16 mouse cellular contexts compared by ENCODE assay signal in the genomic region with DNA sequence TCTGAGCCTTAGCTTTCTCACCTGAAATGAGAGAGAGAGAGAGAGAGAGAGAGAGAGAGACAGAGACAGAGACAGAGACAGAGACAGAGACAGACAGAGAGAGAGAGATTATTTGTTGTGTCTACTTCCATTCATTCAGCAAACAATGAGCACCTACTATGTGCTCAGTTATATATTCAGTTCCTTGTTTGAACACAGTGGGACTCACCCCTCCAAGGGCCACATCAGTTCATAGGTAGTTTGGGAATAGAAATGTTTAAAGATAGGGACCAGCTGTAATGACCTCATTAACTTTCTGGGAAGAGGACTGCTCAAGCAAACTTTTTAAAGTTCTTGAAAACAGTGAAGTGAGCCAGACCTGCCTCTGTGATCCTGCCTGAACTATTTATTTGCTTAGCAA.
DNase-seq lines count a peak whose midpoint lies in the region; ATAC-seq and TF ChIP-seq lines count a peak whose summit lies in the region.
"Had no signal": no experiment of that assay in that cellular context is flagged by ENCODE, and none has a peak within 500 bp of the region (broad histone marks: within the 10 kb centered on the region; RNA-seq: fewer than 3 reads in every experiment).

No protein-coding gene starts in this region.

- no peak overlapping the region for H3K4me3 ChIP-seq in heart, embryonic 10.5 days
- no peak overlapping the region for H3K4me3 ChIP-seq in neural tube, embryonic 11.5 days (ENCODE audit: low read depth, low read length)
- no peak overlapping the region for H3K4me3 ChIP-seq in limb, embryonic 14.5 days (replicated peaks; ENCODE audit: low read length)

- peaks cover 16% of the 10 kb centered on the region; the same call in 1 of the 2 replicates for H3K27me3 ChIP-seq in heart, embryonic 10.5 days (ENCODE audit: insufficient read depth, poor library complexity, severe bottlenecking)
- no peaks in the 10 kb centered on the region for H3K27me3 ChIP-seq in neural tube, embryonic 11.5 days (ENCODE audit: control insufficient read depth, insufficient read depth, low read length)
- no peaks in the 10 kb centered on the region for H3K27me3 ChIP-seq in limb, embryonic 14.5 days (ENCODE audit: control insufficient read depth, insufficient read depth, low read length)
- H3K27me3 ChIP-seq: Patski had no signal

- peaks cover 36% of the 10 kb centered on the region for H3K4me1 ChIP-seq in heart, embryonic 10.5 days
- H3K4me1 ChIP-seq in neural tube, embryonic 11.5 days (ENCODE audit: control insufficient read depth, insufficient read depth, low read length) = peaks cover 5% of the 10 kb centered on the region; the same call in 1 of the 2 replicates
- H3K4me1 ChIP-seq in limb, embryonic 14.5 days (ENCODE audit: control insufficient read depth, insufficient read depth, low read length) = peaks cover 52% of the 10 kb centered on the region

- no peak for TF ChIP-seq POLR2A in limb, embryonic 14.5 days (IDR thresholded peaks at IDR 0.05; ENCODE audit: borderline replicate concordance, extremely low read depth, insufficient read depth, insufficient read length)

- peak overlapping the region; percentile 52; the same call in 1 of the 2 replicates for H3K4me2 ChIP-seq in neural tube, embryonic 11.5 days (ENCODE audit: low read depth)
- H3K4me2 ChIP-seq in limb, embryonic 14.5 days (replicated peaks; ENCODE audit: low read depth, low read length, severe bottlenecking) = no peak overlapping the region

- peak overlapping the region; percentile 71; the same call in 1 of the 2 replicates for H3K9ac ChIP-seq in neural tube, embryonic 11.5 days (ENCODE audit: low read length)
- no peak overlapping the region for H3K9ac ChIP-seq in limb, embryonic 14.5 days (ENCODE audit: low read depth, low read length, severe bottlenecking)

- intact Hi-C loops in heart, postnatal 14 days (cut with DNase I) = no loop called here

- no peak for DNase-seq in heart, embryonic 10.5 days (ENCODE audit: low spot score)
- DNase-seq in heart, postnatal 14 days = no peak
- DNase-seq in neural tube, embryonic 11.5 days (ENCODE audit: low spot score) = no peak
- DNase-seq in neural tube, embryonic 10.5 days (ENCODE audit: extremely low spot score, low spot score) = no peak
- DNase-seq in limb, embryonic 14.5 days (ENCODE audit: low spot score) = no peak
- DNase-seq in right cerebral cortex, postnatal 4 days = no peak
- no peak for DNase-seq in right cerebral cortex, postnatal 36 days (ENCODE audit: low spot score in 2 of 2)
- no peak for DNase-seq in layer of hippocampus, adult 9-11 months
- DNase-seq: adrenal gland, postnatal 14 days; cerebellum, adult 11 months; embryo, embryonic 11 days; gastrocnemius, postnatal 36 days; thymus, postnatal 4 days had no signal

- H3K27ac ChIP-seq in heart, embryonic 10.5 days = peak overlapping the region; percentile 93
- no peak overlapping the region for H3K27ac ChIP-seq in neural tube, embryonic 11.5 days (ENCODE audit: low read depth, low read length)
- H3K27ac ChIP-seq in limb, embryonic 14.5 days (replicated peaks; ENCODE audit: low read depth, low read length) = peak overlapping the region; percentile 90; the same call in 1 of the 2 replicates

- no peak for ATAC-seq in neural tube, embryonic 11.5 days (ENCODE audit: insufficient read depth, low FRiP score, low TSS enrichment)
- ATAC-seq in limb, embryonic 14.5 days (ENCODE audit: low FRiP score, low read depth) = no peak
- ATAC-seq: inflammation-experienced regulatory T-cells, adult 6 months; Patski had no signal

- H3K9me3 ChIP-seq in heart, embryonic 10.5 days = no peaks in the 10 kb centered on the region
- H3K9me3 ChIP-seq in neural tube, embryonic 11.5 days (ENCODE audit: control insufficient read depth, low read length) = no peaks in the 10 kb centered on the region
- H3K9me3 ChIP-seq in limb, embryonic 14.5 days (ENCODE audit: control insufficient read depth, low read length) = no peaks in the 10 kb centered on the region
- H3K9me3 ChIP-seq: megakaryocyte, embryonic 14.5 days had no signal

- no peaks in the 10 kb centered on the region for H3K36me3 ChIP-seq in heart, embryonic 10.5 days
- H3K36me3 ChIP-seq in neural tube, embryonic 11.5 days (ENCODE audit: control insufficient read depth, insufficient read depth, low read length) = no peaks in the 10 kb centered on the region
- no peaks in the 10 kb centered on the region for H3K36me3 ChIP-seq in limb, embryonic 14.5 days (ENCODE audit: control insufficient read depth, insufficient read depth, low read length)
